Mouse (Mus musculus) lung, embryonic 14.5 days (tissue): Measurements from ENCODE around the gene Fam117a. TPM values are rescaled to one million over a fixed set of nuclear protein-coding genes. Genes with fewer than 3 reads are reported as not detected.
A peak's percentile ranks its signal among the peaks of the same experiment; 100 is the strongest.

Source experiments
- ATAC-seq: fragments of 200-750 bp; cut with Nextera tagmentation; 2 replicates; pipeline ENCODE4 v1.8.0; 2017; ENCODE audit warnings: mild to moderate bottlenecking, moderate TSS enrichment, moderate library complexity; ENCODE audit not compliant: insufficient read depth
- DNase-seq: peaks from one replicate; pipeline ENCODE4 v3.0.0-alpha.2; 2015
- H3K27ac ChIP-seq: fragments of 300-500 bp; sonication (generic); 2 replicates; pipeline ENCODE4 v1.5.1; 2014; ENCODE audit warnings: low read depth, mild to moderate bottlenecking, moderate library complexity
- H3K27me3 ChIP-seq: fragments of 300-500 bp; sonication (generic); 2 replicates; pipeline ENCODE4 v1.6.1; 2014; ENCODE audit warnings: low read length, control low read depth; ENCODE audit not compliant: insufficient read depth
- H3K36me3 ChIP-seq: fragments of 300-500 bp; sonication (generic); 2 replicates; pipeline ENCODE4 v1.6.1; 2014; ENCODE audit warnings: control low read depth; ENCODE audit not compliant: insufficient read depth
- H3K4me1 ChIP-seq: fragments of 300-500 bp; sonication (generic); 2 replicates; pipeline ENCODE4 v1.6.1; 2014; ENCODE audit warnings: antibody characterized with exemption, control low read depth; ENCODE audit not compliant: insufficient read depth
- H3K4me2 ChIP-seq: fragments of 300-500 bp; sonication (generic); 2 replicates; pipeline ENCODE4 v1.6.1; 2014; ENCODE audit warnings: mild to moderate bottlenecking
- H3K4me3 ChIP-seq: fragments of 300-500 bp; sonication (generic); 2 replicates; pipeline ENCODE4 v1.5.1; 2014; ENCODE audit warnings: low read depth, low read length
- H3K9ac ChIP-seq: fragments of 300-500 bp; sonication (generic); 2 replicates; pipeline ENCODE4 v1.6.1; 2014
- H3K9me3 ChIP-seq: fragments of 300-500 bp; sonication (generic); 2 replicates; pipeline ENCODE4 v1.6.1; 2016; ENCODE audit warnings: low read depth, low read length, control low read depth
- CTCF ChIP-seq: IDR thresholded peaks from 2 replicates; pipeline ENCODE4 v1.5.1; 2016; ENCODE audit warnings: antibody characterized with exemption, low read depth
- WGBS: fragments of 180-500 bp; shearing (Covaris S2); extraction: QIAGEN DNeasy Blood & Tissue Kit; methylation state at CpG from one replicate; pipeline ENCODE4 v1.1.7; 2014; 5-methylcytosine and 5-hydroxymethylcytosine counted together
- polyA plus RNA-seq: library from polyadenylated mRNA; unstranded; fragments of >200 nt; fragmentation: Nextera tagmentation; extraction: Ambion mirVana; gene quantifications from 2 replicates; pipeline ENCODE4 v1.2.1, GENCODE M21; 2014

Gene Fam117a
- polyA plus RNA-seq, 1 experiment from 2014 or later: 14.6 TPM

DNA sequence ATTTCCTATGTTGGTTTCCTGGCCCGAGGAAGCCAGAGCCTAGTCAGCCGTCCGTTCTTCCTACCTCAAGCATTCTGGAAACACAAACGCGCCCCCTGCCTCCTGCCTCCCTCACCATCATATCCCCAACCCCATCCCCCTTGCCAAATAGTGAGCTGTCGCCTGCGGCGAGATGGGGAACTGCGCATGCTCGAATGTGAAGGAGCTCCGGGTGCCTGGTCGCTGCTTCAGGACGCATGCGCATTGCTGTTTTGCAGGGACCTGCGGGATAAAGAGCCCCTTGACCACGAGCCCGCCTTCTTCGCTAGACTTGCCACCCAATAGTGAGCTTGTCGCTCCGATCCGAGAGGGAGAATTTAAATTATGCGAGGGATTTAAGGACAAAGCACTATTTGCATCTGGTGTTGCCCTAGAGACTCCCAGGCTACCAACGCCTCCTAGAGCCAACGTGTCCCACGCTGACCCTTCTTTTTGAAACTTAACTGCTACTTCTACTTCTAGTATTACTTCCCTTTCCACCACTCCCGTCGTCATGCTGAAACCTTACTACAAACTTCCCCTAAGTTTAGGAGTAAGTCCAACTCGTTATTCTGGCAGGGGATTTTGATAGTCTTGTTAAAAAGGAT is 77.8 kb downstream of the Fam117a start:
- H3K27me3 ChIP-seq: no peaks in the 10 kb centered on the region
- ATAC-seq (peak; percentile 90), DNase-seq (peak; percentile 99)
- H3K4me1 ChIP-seq: peaks cover 10% of the 10 kb centered on the region
- peak overlapping the region; percentile 94 for H3K27ac ChIP-seq
- H3K4me3 ChIP-seq: peak overlapping the region; percentile 63
- peak overlapping the region; percentile 55 for H3K9ac ChIP-seq
- WGBS: under 1% methylated on average over 28 of the region's 28 CpGs
- peak overlapping the region; percentile 82 for H3K4me2 ChIP-seq
- 0 out of 2 replicates have a peak, but pooled peaks cover 6% of the 10 kb centered on the region for H3K36me3 ChIP-seq
- peak; percentile 80 for TF ChIP-seq CTCF
- H3K9me3 ChIP-seq: no peaks in the 10 kb centered on the region

DNA sequence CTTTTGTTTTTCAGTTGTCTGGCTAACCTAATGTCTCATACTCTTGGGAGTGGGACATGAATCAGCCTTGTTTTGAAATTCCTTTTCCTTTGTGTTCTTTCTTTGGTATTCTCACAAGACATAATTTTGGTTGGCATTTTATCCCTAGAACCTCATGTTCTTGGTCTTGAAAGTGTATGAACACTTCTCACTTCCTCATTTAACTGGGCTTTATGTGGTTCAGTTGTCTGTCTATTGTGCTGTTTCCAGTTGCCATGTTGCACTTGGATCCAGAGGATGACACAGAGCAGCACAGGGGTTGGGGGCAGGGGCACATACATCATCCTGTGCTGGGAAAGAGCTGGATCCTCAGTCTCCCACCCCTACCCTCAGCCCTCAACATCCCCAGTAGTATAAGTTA is 79.1 kb downstream of the Fam117a start:
- H3K36me3 ChIP-seq: 0 out of 2 replicates have a peak, but pooled peaks cover 6% of the 10 kb centered on the region
- H3K9me3 ChIP-seq: no peaks in the 10 kb centered on the region
- ATAC-seq: no peak
- no peak for TF ChIP-seq CTCF
- H3K27ac ChIP-seq: no peak overlapping the region
- peak overlapping the region; percentile 63; the same call in 1 of the 2 replicates for H3K4me3 ChIP-seq
- peak overlapping the region; percentile 82 for H3K4me2 ChIP-seq
- peak overlapping the region; percentile 9; the same call in 1 of the 2 replicates for H3K9ac ChIP-seq
- no peak for DNase-seq
- H3K27me3 ChIP-seq: no peaks in the 10 kb centered on the region
- peaks cover 10% of the 10 kb centered on the region for H3K4me1 ChIP-seq

GRCm38 (mm10) chr11:95417341-95417740 is 80.5 kb downstream of the Fam117a start:
- Histone ChIP-seq H3K4me1 (peaks cover 10% of the 10 kb centered on the region), H3K9me3 (no peaks in the 10 kb centered on the region), H3K4me2 (no peak overlapping the region), H3K9ac (no peak overlapping the region), H3K27ac (no peak overlapping the region), H3K4me3 (no peak overlapping the region), H3K36me3 (0 out of 2 replicates have a peak, but pooled peaks cover 6% of the 10 kb centered on the region), H3K27me3 (no peaks in the 10 kb centered on the region)
- no peak for TF ChIP-seq CTCF
- no peak for ATAC-seq
- WGBS: 82% methylated on average over 5 of the region's 5 CpGs
- DNase-seq: no peak

GRCm38 (mm10) chr11:95420880-95421435 is 84.1 kb downstream of the Fam117a start:
- H3K27ac ChIP-seq: no peak overlapping the region
- ATAC-seq (no peak), DNase-seq (no peak)
- H3K4me1 ChIP-seq: peaks cover 4% of the 10 kb centered on the region
- TF ChIP-seq CTCF: no peak
- WGBS: 71% methylated on average over 2 of the region's 2 CpGs
- H3K4me2 ChIP-seq: no peak overlapping the region
- no peak overlapping the region for H3K4me3 ChIP-seq
- 0 out of 2 replicates have a peak, but pooled peaks cover 6% of the 10 kb centered on the region for H3K36me3 ChIP-seq
- no peaks in the 10 kb centered on the region for H3K27me3 ChIP-seq
- H3K9ac ChIP-seq: no peak overlapping the region
- no peaks in the 10 kb centered on the region for H3K9me3 ChIP-seq

DNA sequence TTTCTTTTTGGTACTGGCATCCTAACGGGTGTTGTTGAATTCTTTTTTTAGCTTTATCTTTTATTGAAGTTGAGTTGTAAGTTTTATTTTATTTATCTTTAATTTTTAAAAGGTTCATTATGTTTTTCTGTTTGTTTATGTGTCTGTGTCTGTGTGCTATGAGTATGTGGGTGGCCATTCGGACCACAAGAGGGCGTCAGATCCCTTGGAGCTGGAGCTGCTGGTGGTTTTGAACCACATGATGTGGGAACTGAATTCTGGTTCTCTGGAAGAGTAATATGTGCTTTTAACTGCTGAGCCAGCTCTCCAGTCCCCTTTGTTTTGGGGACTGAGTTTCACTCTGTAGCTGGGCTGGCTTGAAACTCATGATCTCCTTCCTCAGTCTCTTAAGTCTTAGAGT is 86.7 kb downstream of the Fam117a start:
- TF ChIP-seq CTCF: peak; percentile 12; the same call in 1 of the 2 replicates
- Histone ChIP-seq H3K4me1 (no peaks in the 10 kb centered on the region), H3K4me3 (no peak overlapping the region), H3K36me3 (0 out of 2 replicates have a peak, but pooled peaks cover 2% of the 10 kb centered on the region), H3K9ac (no peak overlapping the region), H3K27ac (no peak overlapping the region), H3K9me3 (no peaks in the 10 kb centered on the region), H3K4me2 (no peak overlapping the region), H3K27me3 (no peaks in the 10 kb centered on the region)
- 76% methylated on average over 3 of the region's 3 CpGs for WGBS
- ATAC-seq: no peak
- DNase-seq: no peak

- 50% methylated on average over 2 of the region's 2 CpGs for WGBS
- Histone ChIP-seq H3K4me2 (no peak overlapping the region), H3K4me3 (no peak overlapping the region), H3K9me3 (no peaks in the 10 kb centered on the region), H3K36me3 (peaks cover 4% of the 10 kb centered on the region; the same call in 1 of the 2 replicates), H3K27me3 (no peaks in the 10 kb centered on the region), H3K4me1 (no peaks in the 10 kb centered on the region), H3K27ac (no peak overlapping the region), H3K9ac (no peak overlapping the region)
- DNase-seq (no peak), ATAC-seq (no peak)
- no peak for TF ChIP-seq CTCF
Measured at GRCm38 (mm10) chr11:95431344-95431743, 94.5 kb downstream of the Fam117a start.

Other genes with a start within 250 kb of the Fam117a start
- gene Dlx3, start 216.9 kb upstream of the Fam117a start, polyA plus RNA-seq: 0.11 and 0.18 TPM in 2 replicates
- gene Dlx4, start 190.8 kb upstream of the Fam117a start, polyA plus RNA-seq: 0.31 and 0.57 TPM in 2 replicates
- gene Tac4, start 75.5 kb upstream of the Fam117a start, polyA plus RNA-seq: not detected in 2 replicates
- gene Kat7, start 26.8 kb upstream of the Fam117a start, polyA plus RNA-seq: 77.0 and 83.7 TPM in 2 replicates
- gene Slc35b1, start 47.7 kb downstream of the Fam117a start, polyA plus RNA-seq: 104 and 112 TPM in 2 replicates
- 112 and 114 TPM in 2 replicates for gene Spop, start 77.1 kb downstream of the Fam117a start, polyA plus RNA-seq
- 0.18 and 0.28 TPM in 2 replicates for gene Nxph3, start 177.6 kb downstream of the Fam117a start, polyA plus RNA-seq